Mouse (Mus musculus) limb, embryonic 11.5 days (tissue): ENCODE measurements around the gene Ganab. TPM values are rescaled to one million over a fixed set of nuclear protein-coding genes. Genes with fewer than 3 reads are reported as not detected.

Experiments used
- ATAC-seq: fragments of 200-750 bp; cut with Nextera tagmentation; 2 replicates; pipeline ENCODE4 v1.8.0; 2017; ENCODE audit warnings: low read depth; ENCODE audit not compliant: insufficient number of reproducible peaks, low FRiP score, low TSS enrichment
- DNase-seq: peaks from one replicate; pipeline ENCODE4 v3.0.0-alpha.2; 2015; ENCODE audit warnings: low spot score
- H3K27ac ChIP-seq: fragments of 300-500 bp; sonication (generic); replicated peaks from 2 replicates; pipeline ENCODE4 v1.5.1; 2014; ENCODE audit warnings: low read depth, mild to moderate bottlenecking, low read length
- H3K27me3 ChIP-seq: fragments of 300-500 bp; sonication (generic); 2 replicates; pipeline ENCODE4 v1.6.1; 2014; ENCODE audit warnings: mild to moderate bottlenecking, low read length, mixed read lengths; ENCODE audit not compliant: control insufficient read depth, insufficient read depth
- H3K36me3 ChIP-seq: fragments of 300-500 bp; sonication (generic); 2 replicates; pipeline ENCODE4 v1.6.1; 2014; ENCODE audit warnings: mild to moderate bottlenecking, low read length, moderate library complexity, mixed read lengths; ENCODE audit not compliant: control insufficient read depth, insufficient read depth
- H3K4me1 ChIP-seq: fragments of 300-500 bp; sonication (generic); 2 replicates; pipeline ENCODE4 v1.6.1; 2014; ENCODE audit warnings: low read length, mixed read lengths; ENCODE audit not compliant: control insufficient read depth, insufficient read depth
- H3K4me2 ChIP-seq: fragments of 300-500 bp; sonication (generic); 2 replicates; pipeline ENCODE4 v1.6.1; 2014; ENCODE audit warnings: low read depth, mild to moderate bottlenecking, moderate library complexity; ENCODE audit not compliant: severe bottlenecking
- H3K4me3 ChIP-seq: fragments of 300-500 bp; sonication (generic); 2 replicates; pipeline ENCODE4 v1.5.1; 2014; ENCODE audit warnings: low read depth, low read length
- H3K9ac ChIP-seq: fragments of 300-500 bp; sonication (generic); 2 replicates; pipeline ENCODE4 v1.6.1; 2014; ENCODE audit warnings: mild to moderate bottlenecking, low read length
- H3K9me3 ChIP-seq: fragments of 300-500 bp; sonication (generic); 2 replicates; pipeline ENCODE4 v1.6.1; 2016; ENCODE audit warnings: low read length; ENCODE audit not compliant: control insufficient read depth
- WGBS: fragments of 180-500 bp; shearing (Covaris S2); extraction: QIAGEN DNeasy Blood & Tissue Kit; methylation state at CpG from one replicate; pipeline ENCODE4 v1.1.7; 2014; 5-methylcytosine and 5-hydroxymethylcytosine counted together
- polyA plus RNA-seq: library from polyadenylated mRNA; unstranded; fragments of >200 nt; fragmentation: Nextera tagmentation; extraction: Ambion mirVana; gene quantifications from 2 replicates; pipeline ENCODE4 v1.2.1, GENCODE M21; 2014

The Ganab gene
- 111 and 122 TPM in 2 replicates for polyA plus RNA-seq

- Histone ChIP-seq H3K9ac (peak within 1 kb of the TSS; percentile 97), H3K4me1 (peaks cover 15% of the 10 kb centered on the region; the same call in 1 of the 2 replicates), H3K27me3 (no peaks in the 10 kb centered on the region), H3K27ac (peak within 1 kb of the TSS; percentile 72), H3K4me3 (peak within 1 kb of the TSS; percentile 98), H3K9me3 (no peaks in the 10 kb centered on the region), H3K4me2 (peak within 1 kb of the TSS; percentile 71), H3K36me3 (peaks cover 19% of the 10 kb centered on the region; the same call in 1 of the 2 replicates)
- under 1% methylated on average over 53 of the region's 53 CpGs for WGBS
- DNase-seq (peak; percentile 98), ATAC-seq (peak; percentile 98)
Observed at GRCm38 (mm10) chr19:8897865-8898495, at the start of gene Ganab. Ganab (plus strand) TSS chr19:8898071.

GRCm38 (mm10) chr19:8848356-8848755, 49.5 kb upstream of the Ganab start:
- 77% methylated on average over 5 of the region's 5 CpGs for WGBS
- no peak overlapping the region for H3K4me2 ChIP-seq

GRCm38 (mm10) chr19:8850402-8850901, 47.4 kb upstream of the Ganab start, which contains the start of gene Lrrn4cl:
Lrrn4cl (plus strand) TSS chr19:8850768.
- Histone ChIP-seq H3K27me3 (no peaks in the 10 kb centered on the region), H3K36me3 (peaks cover 13% of the 10 kb centered on the region), H3K27ac (no peak within 1 kb of the TSS), H3K9me3 (no peaks in the 10 kb centered on the region), H3K4me1 (0 out of 2 replicates have a peak, but pooled peaks cover 4% of the 10 kb centered on the region), H3K4me2 (no peak within 1 kb of the TSS), H3K9ac (no peak within 1 kb of the TSS), H3K4me3 (no peak within 1 kb of the TSS)
- WGBS = 16% methylated on average over 7 of the region's 7 CpGs
- DNase-seq (no peak), ATAC-seq (no peak)

More at GRCm38 (mm10) chr19:8848356-8848755, 49.5 kb upstream of the Ganab start:
- H3K4me1 ChIP-seq = 0 out of 2 replicates have a peak, but pooled peaks cover 4% of the 10 kb centered on the region
- ATAC-seq (no peak), DNase-seq (no peak)
- peaks cover 13% of the 10 kb centered on the region for H3K36me3 ChIP-seq
- H3K27me3 ChIP-seq = no peaks in the 10 kb centered on the region
- no peaks in the 10 kb centered on the region for H3K9me3 ChIP-seq
- no peak overlapping the region for H3K4me3 ChIP-seq
- no peak overlapping the region for H3K9ac ChIP-seq
- H3K27ac ChIP-seq = no peak overlapping the region; the same call in 1 of the 2 replicates

- peaks cover 8% of the 10 kb centered on the region for H3K36me3 ChIP-seq
- no peak overlapping the region for H3K27ac ChIP-seq
- DNase-seq (no peak), ATAC-seq (no peak)
- no peaks in the 10 kb centered on the region for H3K27me3 ChIP-seq
- H3K9ac ChIP-seq = no peak overlapping the region
- H3K4me3 ChIP-seq = no peak overlapping the region
- WGBS = 52% methylated on average over 7 of the region's 7 CpGs
- 0 out of 2 replicates have a peak, but pooled peaks cover 4% of the 10 kb centered on the region for H3K4me1 ChIP-seq
- H3K4me2 ChIP-seq = no peak overlapping the region
- H3K9me3 ChIP-seq = no peaks in the 10 kb centered on the region
Observed at GRCm38 (mm10) chr19:8851639-8852038, 46.2 kb upstream of the Ganab start.

- H3K9me3 ChIP-seq = no peaks in the 10 kb centered on the region
- H3K27ac ChIP-seq = no peak overlapping the region
- H3K4me3 ChIP-seq = no peak overlapping the region
- H3K4me2 ChIP-seq = no peak overlapping the region
- H3K9ac ChIP-seq = no peak overlapping the region; the same call in 1 of the 2 replicates
- WGBS = 54% methylated on average over 10 of the region's 10 CpGs
- ATAC-seq = no peak
- H3K4me1 ChIP-seq = 0 out of 2 replicates have a peak, but pooled peaks cover 4% of the 10 kb centered on the region
- H3K27me3 ChIP-seq = no peaks in the 10 kb centered on the region
- DNase-seq = no peak
- H3K36me3 ChIP-seq = peaks cover 6% of the 10 kb centered on the region
Observed at GRCm38 (mm10) chr19:8852236-8852928, 45.5 kb upstream of the Ganab start.

GRCm38 (mm10) chr19:8853117-8853516, 44.8 kb upstream of the Ganab start:
- Histone ChIP-seq H3K4me3 (no peak overlapping the region), H3K9me3 (no peaks in the 10 kb centered on the region), H3K4me1 (0 out of 2 replicates have a peak, but pooled peaks cover 4% of the 10 kb centered on the region), H3K27me3 (no peaks in the 10 kb centered on the region), H3K27ac (no peak overlapping the region), H3K36me3 (0 out of 2 replicates have a peak, but pooled peaks cover 2% of the 10 kb centered on the region), H3K4me2 (no peak overlapping the region), H3K9ac (no peak overlapping the region)
- DNase-seq (no peak), ATAC-seq (no peak)
- 88% methylated on average over 3 of the region's 3 CpGs for WGBS

- peak; percentile 45 for DNase-seq
Observed at GRCm38 (mm10) chr19:8857689-8858088, 40.2 kb upstream of the Ganab start.

GRCm38 (mm10) chr19:8859018-8859417, 38.9 kb upstream of the Ganab start:
- no peak overlapping the region for H3K4me2 ChIP-seq
- no peak overlapping the region for H3K9ac ChIP-seq
- ATAC-seq (no peak), DNase-seq (no peak)
- no peak overlapping the region for H3K4me3 ChIP-seq
- H3K27ac ChIP-seq = no peak overlapping the region
- no peaks in the 10 kb centered on the region for H3K4me1 ChIP-seq
- H3K9me3 ChIP-seq = no peaks in the 10 kb centered on the region
- no peaks in the 10 kb centered on the region for H3K27me3 ChIP-seq
- no peaks in the 10 kb centered on the region for H3K36me3 ChIP-seq
- 16% methylated on average over 1 of the region's 1 CpGs for WGBS

More at GRCm38 (mm10) chr19:8857689-8858088, 40.2 kb upstream of the Ganab start:
- no peak overlapping the region for H3K4me2 ChIP-seq
- no peaks in the 10 kb centered on the region for H3K4me1 ChIP-seq
- no peak overlapping the region for H3K9ac ChIP-seq
- no peak overlapping the region for H3K4me3 ChIP-seq
- ATAC-seq = no peak
- H3K27me3 ChIP-seq = no peaks in the 10 kb centered on the region
- H3K27ac ChIP-seq = no peak overlapping the region
- no peaks in the 10 kb centered on the region for H3K36me3 ChIP-seq
- 39% methylated on average over 4 of the region's 4 CpGs for WGBS
- no peaks in the 10 kb centered on the region for H3K9me3 ChIP-seq
